Mouse (Mus musculus) kidney, adult 18-20 months (tissue): ENCODE measurements around the gene Acbd6.

Source experiments
- DNase-seq: peaks from one replicate; pipeline ENCODE4 v3.0.0; 2021

Acbd6 gene

GRCm38 (mm10) chr1:155558012-155558842 is at the start of gene Acbd6:
Acbd6 (plus strand) TSS chr1:155558120.
- DNase-seq: peak; percentile 82

GRCm38 (mm10) chr1:155510263-155510662 is 47.7 kb upstream of the Acbd6 start:
- DNase-seq: no peak

- DNase-seq: no peak
Observed at GRCm38 (mm10) chr1:155515866-155516265, 42.1 kb upstream of the Acbd6 start.

- DNase-seq: peak; percentile 77
Observed at GRCm38 (mm10) chr1:155516594-155516993, 41.3 kb upstream of the Acbd6 start.

GRCm38 (mm10) chr1:155517060-155517459 is 40.9 kb upstream of the Acbd6 start:
- no peak for DNase-seq

GRCm38 (mm10) chr1:155520285-155520684 is 37.6 kb upstream of the Acbd6 start:
- DNase-seq: no peak

- DNase-seq: no peak
Observed at GRCm38 (mm10) chr1:155522493-155522892, 35.4 kb upstream of the Acbd6 start.

- no peak for DNase-seq
Observed at GRCm38 (mm10) chr1:155526176-155526575, 31.7 kb upstream of the Acbd6 start.

GRCm38 (mm10) chr1:155527027-155527786 is 30.7 kb upstream of the Acbd6 start:
- no peak for DNase-seq

- no peak for DNase-seq
Observed at GRCm38 (mm10) chr1:155527787-155528158, 30.1 kb upstream of the Acbd6 start.

- DNase-seq: no peak
Observed at GRCm38 (mm10) chr1:155528405-155529119, 29.4 kb upstream of the Acbd6 start.

GRCm38 (mm10) chr1:155529120-155529963 is 28.6 kb upstream of the Acbd6 start:
- DNase-seq: no peak

- DNase-seq: no peak
Observed at GRCm38 (mm10) chr1:155530561-155531457, 27.1 kb upstream of the Acbd6 start.

GRCm38 (mm10) chr1:155532396-155532795 is 25.5 kb upstream of the Acbd6 start:
- DNase-seq: no peak

GRCm38 (mm10) chr1:155532833-155533688 is 24.9 kb upstream of the Acbd6 start:
- DNase-seq: no peak

GRCm38 (mm10) chr1:155533689-155533965 is 24.3 kb upstream of the Acbd6 start:
- DNase-seq: no peak

- peak; percentile 17 for DNase-seq
Observed at GRCm38 (mm10) chr1:155537005-155537642, 20.8 kb upstream of the Acbd6 start.

- DNase-seq: no peak
Observed at GRCm38 (mm10) chr1:155538006-155538405, 19.9 kb upstream of the Acbd6 start.

- no peak for DNase-seq
Observed at GRCm38 (mm10) chr1:155557642-155558011, 293 bp upstream of the Acbd6 start.

GRCm38 (mm10) chr1:155560021-155560420 is 2.1 kb downstream of the Acbd6 start:
- DNase-seq: no peak
